Mouse (Mus musculus): Measurements from ENCODE around the gene Oard1.

The Oard1 gene

DNA sequence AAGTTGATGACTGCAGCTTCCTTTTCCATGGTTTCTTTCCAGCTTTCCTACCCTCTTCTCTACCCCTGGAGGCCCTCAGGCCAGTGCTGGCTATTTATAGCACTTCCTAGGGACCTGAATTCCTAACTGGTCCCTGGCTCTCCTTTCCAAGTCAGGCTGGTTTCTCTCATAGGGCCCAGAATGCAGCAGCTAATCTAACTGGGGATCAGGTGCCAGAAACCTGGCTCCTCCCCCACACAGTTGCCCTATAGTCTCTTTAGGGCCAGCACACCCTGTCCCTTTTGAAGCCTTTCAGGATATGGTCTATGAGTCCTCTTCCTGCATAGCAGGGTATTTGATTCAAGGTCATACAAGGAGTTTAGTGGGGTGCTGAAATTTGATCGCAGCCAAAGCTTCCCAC, 26.7 kb downstream of the Oard1 start:
- DNase-seq (ENCODE audit: low read depth): no peak

GRCm38 (mm10) chr17:48437421-48437911, 27.7 kb downstream of the Oard1 start:
- DNase-seq (ENCODE audit: low read depth): no peak

GRCm38 (mm10) chr17:48442745-48443457, 33.1 kb downstream of the Oard1 start:
- no peak for DNase-seq (ENCODE audit: low read depth)

GRCm38 (mm10) chr17:48443542-48444145, 33.8 kb downstream of the Oard1 start:
- no peak for DNase-seq (ENCODE audit: low read depth)

GRCm38 (mm10) chr17:48447675-48448074, 37.9 kb downstream of the Oard1 start:
- no peak for DNase-seq (ENCODE audit: low read depth)

DNA sequence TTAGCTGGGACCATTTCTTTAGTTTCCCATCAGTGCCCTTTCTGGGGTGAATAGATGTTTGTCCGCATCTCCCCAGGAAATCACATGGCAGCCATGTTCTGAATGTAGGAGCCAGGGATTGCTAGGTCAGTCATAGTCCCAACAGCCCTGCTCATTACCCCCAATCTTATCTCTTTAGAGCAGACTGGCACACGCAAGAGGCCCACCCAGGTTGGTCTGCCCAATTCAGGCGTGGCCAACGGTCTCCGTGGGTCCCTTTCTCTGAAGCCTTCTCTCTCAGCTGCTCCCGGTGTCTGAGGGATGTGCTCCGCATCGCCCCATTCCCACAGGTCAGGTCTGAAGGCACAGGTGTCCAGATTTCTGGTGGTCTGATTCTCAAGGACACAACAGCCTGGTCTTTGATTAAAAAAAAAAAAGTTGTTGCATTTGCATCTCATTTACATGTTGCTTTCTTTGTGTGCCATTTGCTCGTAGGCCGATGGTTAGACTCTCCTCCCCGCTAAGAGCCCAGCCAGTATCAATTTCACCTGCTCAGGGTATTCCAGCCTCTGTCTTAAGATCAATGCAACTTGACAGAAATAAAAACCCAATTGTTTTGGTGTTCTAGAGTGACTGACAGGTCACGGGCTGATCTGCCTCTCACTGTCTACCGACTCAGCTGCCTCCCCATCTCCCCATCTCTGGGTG, 41.0 kb downstream of the Oard1 start:
- DNase-seq (ENCODE audit: low read depth): no peak

DNA sequence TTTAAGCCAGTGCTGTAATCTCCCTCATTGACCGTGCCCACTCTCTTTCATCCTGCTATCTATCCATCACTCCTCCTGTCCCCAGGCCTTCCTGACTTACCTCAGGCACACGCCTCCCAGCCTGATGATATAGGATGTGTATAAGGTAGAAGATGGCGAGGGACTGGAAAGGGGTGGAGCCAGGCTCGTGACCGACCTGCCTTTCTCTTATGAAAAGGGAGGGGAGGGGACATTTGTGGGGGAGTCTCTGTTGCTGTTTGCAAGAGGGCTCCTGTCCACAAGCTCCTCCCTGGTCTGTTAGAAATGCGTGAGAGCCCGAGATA, 41.5 kb downstream of the Oard1 start, which contains the start of gene Tspo2:
Gene Tspo2, minus strand, starts transcription at position 170 of the 323 bp plus-strand sequence.
- DNase-seq (ENCODE audit: low read depth): no peak

GRCm38 (mm10) chr17:48451753-48452444, 42.1 kb downstream of the Oard1 start:
- DNase-seq (ENCODE audit: low read depth): no peak

DNA sequence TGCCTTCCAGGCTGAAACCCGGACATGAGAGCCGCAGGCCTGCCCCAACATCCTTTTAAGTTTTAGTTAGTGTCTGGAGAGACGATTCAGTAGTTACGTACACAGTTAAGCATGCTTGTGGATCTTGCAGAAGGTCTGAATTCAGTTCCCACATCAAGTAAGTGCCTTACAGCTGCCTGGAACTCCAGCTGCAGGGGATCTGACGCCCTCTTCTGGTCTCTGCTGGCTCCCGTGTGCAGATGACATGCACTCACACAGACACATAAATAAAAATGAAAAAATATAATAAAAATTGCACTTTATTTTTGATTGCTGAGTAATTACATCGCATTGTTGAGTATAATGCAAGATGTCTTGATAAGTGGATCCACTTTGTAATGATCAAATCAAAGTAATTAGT, 43.7 kb downstream of the Oard1 start:
- DNase-seq (ENCODE audit: low read depth): no peak

GRCm38 (mm10) chr17:48454190-48454589, 44.4 kb downstream of the Oard1 start:
- no peak for DNase-seq (ENCODE audit: low read depth)

GRCm38 (mm10) chr17:48454688-48455087, 44.9 kb downstream of the Oard1 start, which contains the start of gene Unc5cl:
Gene Unc5cl, plus strand, starts transcription at chr17:48454901.
- DNase-seq (ENCODE audit: low read depth): no peak

DNA sequence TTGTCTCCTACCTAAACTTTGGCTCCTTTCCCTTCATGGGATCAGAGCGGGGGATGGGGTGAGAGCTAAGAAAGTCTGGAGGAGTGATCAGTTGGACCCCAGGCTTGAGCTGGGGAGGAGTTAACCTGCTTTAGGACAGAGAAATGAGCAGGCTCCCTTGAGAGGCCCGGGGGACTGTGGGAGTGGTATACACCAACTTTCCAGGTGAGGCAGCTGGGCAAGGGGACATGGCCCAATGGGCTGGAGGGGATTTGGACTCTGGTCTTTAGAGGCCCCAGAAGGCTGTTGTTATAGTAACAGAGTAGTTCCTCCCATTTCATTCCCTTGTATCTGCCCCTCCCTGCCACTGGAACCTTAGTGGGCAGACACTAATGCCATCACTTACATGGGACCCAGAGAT, 46.1 kb downstream of the Oard1 start:
- no peak for DNase-seq (ENCODE audit: low read depth)

GRCm38 (mm10) chr17:48457971-48458653, 48.3 kb downstream of the Oard1 start:
- DNase-seq (ENCODE audit: low read depth): no peak

GRCm38 (mm10) chr17:48462096-48462495, 52.3 kb downstream of the Oard1 start:
- DNase-seq (ENCODE audit: low read depth): peak; percentile 72

DNA sequence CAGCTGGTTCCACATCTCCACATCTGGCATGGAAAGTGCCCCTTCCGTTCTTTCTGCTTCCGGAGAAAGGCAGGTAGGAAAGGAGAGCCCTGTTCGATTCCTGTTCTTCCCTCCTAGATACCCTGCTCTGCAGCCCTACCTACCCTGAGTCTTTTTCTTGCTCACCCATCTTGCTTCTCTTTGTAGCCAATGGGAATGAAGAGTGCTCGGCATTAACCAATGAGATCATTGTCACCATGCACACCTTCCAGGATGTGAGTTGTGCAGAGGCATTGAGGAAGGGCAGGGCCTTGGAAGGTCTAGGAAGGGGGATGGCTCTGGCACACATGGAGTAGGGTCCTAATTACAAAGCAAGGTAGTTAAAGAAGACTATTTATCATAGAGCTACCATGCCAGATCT, 53.6 kb downstream of the Oard1 start:
- DNase-seq (ENCODE audit: low read depth): peak; percentile 54

Data from induced T-regulatory cell, adult 2 months (primary cell).